Mouse (Mus musculus) testis, adult 2 months (tissue): ENCODE measurements around the gene Pcsk2. TPM values are rescaled to one million over a fixed set of nuclear protein-coding genes. Genes with fewer than 3 reads are reported as not detected.

Experiments
- H3K27ac ChIP-seq: fragments of 200-500 bp; 2 replicates; pipeline ENCODE4 v1.5.1; 2012; ENCODE audit warnings: low read depth, low read length; ENCODE audit not compliant: control insufficient read depth, insufficient read depth
- H3K27me3 ChIP-seq: fragments of 200-500 bp; 2 replicates; pipeline ENCODE4 v1.6.1; 2012; ENCODE audit warnings: mild to moderate bottlenecking, low read length, moderate library complexity; ENCODE audit not compliant: control insufficient read depth, insufficient read depth
- H3K36me3 ChIP-seq: fragments of 200-500 bp; 2 replicates; pipeline ENCODE4 v1.6.1; 2012; ENCODE audit warnings: mild to moderate bottlenecking, low read length; ENCODE audit not compliant: control insufficient read depth, insufficient read depth
- H3K4me1 ChIP-seq: fragments of 200-500 bp; 2 replicates; pipeline ENCODE4 v1.6.1; 2012; ENCODE audit warnings: low read length; ENCODE audit not compliant: control insufficient read depth, insufficient read depth
- H3K4me3 ChIP-seq: fragments of 200-500 bp; 2 replicates; pipeline ENCODE4 v1.5.1; 2012; ENCODE audit warnings: low read depth, mild to moderate bottlenecking, low read length, moderate library complexity, mixed read lengths; ENCODE audit not compliant: control insufficient read depth
- CTCF ChIP-seq: fragments of 200-500 bp; IDR thresholded peaks from 2 replicates; pipeline ENCODE4 v1.5.1; 2012; ENCODE audit warnings: low read depth, mild to moderate bottlenecking, inconsistent platforms, low read length, moderate library complexity; ENCODE audit not compliant: control insufficient read depth, insufficient read depth, insufficient replicate concordance
- POLR2A ChIP-seq: fragments of 200-500 bp; IDR thresholded peaks from 2 replicates; pipeline ENCODE4 v1.6.1; 2012; ENCODE audit warnings: low read depth, mild to moderate bottlenecking, inconsistent platforms, low read length, moderate library complexity; ENCODE audit not compliant: control insufficient read depth
- polyA plus RNA-seq: library from polyadenylated mRNA; depleted of rRNA; stranded (reverse); fragments of >200 nt; gene quantifications from 2 replicates; pipeline ENCODE4 v1.2.3, GENCODE M21; 2012

Gene Pcsk2
- polyA plus RNA-seq, 1 experiment, result 1.4 TPM

DNA sequence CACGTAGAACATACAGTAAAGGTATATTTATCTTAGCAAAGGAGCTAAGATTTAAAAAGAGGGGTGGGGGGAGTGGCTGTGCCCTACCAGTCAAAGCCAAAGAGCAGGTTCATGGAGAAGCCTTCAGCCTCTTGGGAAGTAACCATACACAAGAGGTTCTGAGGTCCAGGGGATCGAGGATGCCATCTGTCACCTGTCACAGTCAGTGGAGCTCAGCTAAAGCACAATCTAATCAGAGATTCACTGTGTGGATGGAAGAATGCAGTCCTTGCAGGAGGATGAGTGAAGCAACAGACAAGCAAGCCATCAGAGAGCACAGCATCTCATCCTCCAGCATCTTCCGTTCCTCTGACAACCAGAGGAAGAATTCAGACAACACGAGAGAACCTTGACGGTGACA, 244.0 kb downstream of the Pcsk2 start:
- no peaks in the 10 kb centered on the region for H3K36me3 ChIP-seq
- no peaks in the 10 kb centered on the region for H3K4me1 ChIP-seq
- no peaks in the 10 kb centered on the region for H3K27me3 ChIP-seq
- TF ChIP-seq POLR2A, result no peak
- no peak for TF ChIP-seq CTCF
- no peak overlapping the region for H3K27ac ChIP-seq
- H3K4me3 ChIP-seq, result no peak overlapping the region

DNA sequence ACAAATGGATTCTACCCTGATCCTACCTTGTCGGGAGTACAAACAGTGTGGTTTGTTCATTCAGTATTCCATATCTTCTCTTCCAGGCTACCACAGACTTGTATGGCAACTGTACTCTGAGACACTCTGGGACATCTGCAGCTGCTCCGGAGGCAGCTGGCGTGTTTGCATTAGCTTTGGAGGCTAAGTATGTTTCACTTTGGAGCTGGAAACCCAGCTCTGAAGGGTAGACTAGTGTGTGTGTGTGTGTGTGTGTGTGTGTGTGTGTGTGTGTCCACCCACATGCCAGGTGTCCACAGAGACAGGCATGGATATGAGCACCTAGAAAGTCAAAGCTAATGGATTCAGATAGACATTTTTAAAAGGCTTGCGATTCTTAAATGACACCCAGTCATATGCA, 249.9 kb downstream of the Pcsk2 start:
- no peaks in the 10 kb centered on the region for H3K36me3 ChIP-seq

DNA sequence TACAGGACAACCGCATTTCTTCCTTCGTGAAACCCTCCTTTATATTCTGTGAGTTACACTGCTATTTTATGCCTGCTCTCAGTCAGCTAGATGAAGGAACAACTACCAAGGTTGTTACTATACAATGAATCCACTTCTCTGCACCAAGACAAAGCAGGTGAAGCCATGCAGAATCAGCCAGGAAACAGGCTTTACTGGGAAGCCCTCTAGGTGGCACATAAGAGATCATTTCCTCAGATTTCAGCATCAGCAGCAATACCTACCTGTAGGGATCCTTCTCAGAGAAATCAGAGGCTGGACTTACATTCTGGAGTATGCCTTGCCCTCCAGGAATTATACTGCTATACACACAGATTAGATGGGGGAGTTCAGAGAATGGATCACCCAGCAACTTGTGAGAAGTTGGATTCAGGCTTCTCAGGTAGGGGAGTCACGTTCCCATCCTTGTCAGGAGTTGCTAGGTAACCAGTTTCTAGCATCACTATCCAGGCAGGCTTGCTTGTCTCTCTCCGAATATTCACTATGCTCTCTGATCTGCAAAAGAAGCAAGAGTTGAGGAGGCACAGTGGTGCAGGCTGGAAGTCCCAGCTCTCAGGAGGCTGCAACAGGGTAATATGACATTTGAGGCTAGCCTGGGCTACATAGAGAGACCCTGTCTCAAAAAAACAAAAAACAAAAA, 250.5 kb downstream of the Pcsk2 start:
- no peaks in the 10 kb centered on the region for H3K27me3 ChIP-seq
- H3K4me3 ChIP-seq, result no peak overlapping the region
- H3K4me1 ChIP-seq, result no peaks in the 10 kb centered on the region
- H3K27ac ChIP-seq, result no peak overlapping the region
- TF ChIP-seq POLR2A (no peak), CTCF (no peak)
- no peaks in the 10 kb centered on the region for H3K36me3 ChIP-seq

More for the DNA sequence above, 249.9 kb downstream of the Pcsk2 start:
- no peak overlapping the region for H3K27ac ChIP-seq
- TF ChIP-seq POLR2A (no peak), CTCF (no peak)
- H3K4me3 ChIP-seq, result no peak overlapping the region
- H3K27me3 ChIP-seq, result no peaks in the 10 kb centered on the region
- no peaks in the 10 kb centered on the region for H3K4me1 ChIP-seq

- Histone ChIP-seq H3K4me1 (no peaks in the 10 kb centered on the region), H3K27ac (no peak overlapping the region), H3K4me3 (no peak overlapping the region), H3K36me3 (no peaks in the 10 kb centered on the region), H3K27me3 (no peaks in the 10 kb centered on the region)
- TF ChIP-seq POLR2A (no peak), CTCF (no peak)
Measured at GRCm38 (mm10) chr2:143801097-143801496, 255.1 kb downstream of the Pcsk2 start.

DNA sequence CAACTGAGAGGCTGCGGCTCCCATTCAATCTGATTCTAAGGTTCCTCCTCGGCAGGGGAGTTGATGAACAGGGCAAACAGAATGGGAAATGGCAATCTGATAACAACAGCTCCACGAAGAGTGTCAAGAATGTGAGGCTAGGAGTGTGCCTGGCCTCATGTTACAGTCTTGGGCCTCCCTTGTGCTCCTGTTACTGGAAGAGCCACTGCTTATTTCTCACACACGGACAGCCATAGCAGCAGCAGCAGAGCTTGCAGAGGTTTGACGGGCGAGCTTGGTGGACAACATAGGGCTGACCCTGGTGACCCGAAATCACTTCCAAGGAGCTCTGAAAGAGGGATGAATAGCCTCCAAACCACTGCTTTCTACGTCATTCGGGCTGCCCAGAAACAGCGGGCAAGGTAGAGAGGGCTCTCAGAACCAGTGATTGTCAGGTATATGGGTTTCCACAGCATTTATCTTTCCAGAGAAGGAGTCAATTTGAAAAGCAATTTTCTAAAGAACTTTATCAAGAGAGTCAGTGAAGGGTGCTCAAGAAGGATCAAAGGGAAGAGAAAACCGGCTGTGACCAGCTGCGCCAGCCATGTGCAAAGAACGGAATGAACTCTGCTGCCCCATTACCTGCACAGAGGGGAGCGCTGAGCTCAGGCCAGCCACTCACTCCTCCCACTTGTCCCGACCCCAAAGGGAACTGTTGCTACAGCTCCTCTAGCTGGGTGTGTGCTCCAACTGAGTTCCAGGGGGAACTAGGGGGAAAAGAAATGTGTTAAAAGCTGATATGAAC, 260.4 kb downstream of the Pcsk2 start:
- no peak overlapping the region for H3K4me3 ChIP-seq
- no peaks in the 10 kb centered on the region for H3K4me1 ChIP-seq
- no peak for TF ChIP-seq CTCF
- TF ChIP-seq POLR2A, result no peak
- no peak overlapping the region for H3K27ac ChIP-seq
- no peaks in the 10 kb centered on the region for H3K27me3 ChIP-seq
- no peaks in the 10 kb centered on the region for H3K36me3 ChIP-seq

DNA sequence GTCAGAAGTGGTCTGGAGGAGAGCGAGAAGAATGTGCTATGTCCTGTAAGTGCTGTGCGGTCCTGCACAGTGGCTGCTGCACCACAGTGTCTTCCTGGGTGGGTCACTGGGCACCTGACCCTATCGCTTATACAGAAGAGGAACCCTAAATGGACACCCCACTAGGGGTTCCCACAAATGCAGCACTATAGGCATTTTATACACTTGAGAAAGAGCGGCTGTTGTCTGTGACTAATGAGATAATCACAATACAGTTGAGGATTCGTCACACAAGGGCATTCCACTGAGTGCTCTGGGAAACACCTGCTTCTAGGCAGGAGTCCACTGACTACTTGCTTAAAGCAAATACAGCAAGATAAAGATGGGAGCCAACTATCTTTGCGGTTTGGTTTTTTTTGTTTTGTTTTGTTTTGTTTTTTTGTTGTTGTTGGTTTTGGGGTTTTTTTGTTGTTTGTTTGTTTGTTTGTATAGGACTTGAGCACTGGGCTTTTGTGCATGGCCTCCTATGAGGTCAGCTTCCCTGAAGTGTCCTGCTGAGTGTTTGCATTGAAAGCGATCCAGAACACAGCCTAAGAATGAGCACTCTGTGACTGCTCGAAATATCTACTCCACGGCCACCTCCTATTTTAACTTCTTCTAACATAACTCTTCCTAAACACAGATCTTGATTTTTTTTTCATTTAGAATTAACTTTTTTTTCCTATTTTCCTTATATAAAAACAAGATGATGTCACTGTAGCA, 261.1 kb downstream of the Pcsk2 start:
- H3K36me3 ChIP-seq, result no peaks in the 10 kb centered on the region
- H3K27ac ChIP-seq, result no peak overlapping the region
- H3K27me3 ChIP-seq, result no peaks in the 10 kb centered on the region
- no peak for TF ChIP-seq CTCF
- TF ChIP-seq POLR2A, result no peak
- H3K4me1 ChIP-seq, result no peaks in the 10 kb centered on the region
- no peak overlapping the region for H3K4me3 ChIP-seq

DNA sequence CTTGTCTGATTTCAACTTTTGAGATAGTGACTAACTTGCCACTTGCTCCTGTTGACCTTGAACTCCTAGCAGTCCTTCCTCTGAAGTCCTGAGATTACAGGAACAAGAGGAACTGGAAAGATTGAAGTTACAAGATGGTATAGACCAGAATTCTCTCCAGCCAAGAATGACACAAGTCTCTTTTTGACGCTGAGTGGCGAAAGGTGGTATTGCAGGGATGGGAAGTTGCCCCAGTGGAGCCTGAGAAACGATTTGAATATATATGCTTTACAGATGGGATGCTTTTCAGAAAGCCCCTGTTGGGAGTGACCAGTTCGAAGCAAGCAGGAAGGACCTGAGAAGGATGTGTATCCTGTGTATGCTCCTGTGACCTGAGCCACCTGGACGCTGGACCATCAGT, 262.8 kb downstream of the Pcsk2 start:
- no peaks in the 10 kb centered on the region for H3K36me3 ChIP-seq
- TF ChIP-seq POLR2A, result no peak
- TF ChIP-seq CTCF, result no peak

More for the DNA sequence above, 262.8 kb downstream of the Pcsk2 start:
- H3K27ac ChIP-seq, result no peak overlapping the region
- H3K4me1 ChIP-seq, result peaks cover 4% of the 10 kb centered on the region
- H3K27me3 ChIP-seq, result no peaks in the 10 kb centered on the region
- no peak overlapping the region for H3K4me3 ChIP-seq
